Mouse (Mus musculus): ENCODE measurements around the gene Cdca4. TPM values are rescaled to one million over a fixed set of nuclear protein-coding genes. Genes with fewer than 3 reads are reported as not detected.

Cdca4 gene
- total RNA-seq, 2 experiments from 2014 or later, result 11.5 TPM

GRCm38 (mm10) chr12:112808212-112808586, 21.0 kb downstream of the Cdca4 start:
- intact Hi-C loops (cut with DNase I), result no loop called here

GRCm38 (mm10) chr12:112807796-112808195, 21.4 kb downstream of the Cdca4 start:
- DNase-seq (ENCODE audit: extremely low spot score in 1 of 2, low spot score in 2 of 2), result no peak
- intact Hi-C loops (cut with DNase I), result no loop called here

More at GRCm38 (mm10) chr12:112808212-112808586, 21.0 kb downstream of the Cdca4 start:
- no peak for DNase-seq (ENCODE audit: extremely low spot score in 1 of 2, low spot score in 2 of 2)

DNA sequence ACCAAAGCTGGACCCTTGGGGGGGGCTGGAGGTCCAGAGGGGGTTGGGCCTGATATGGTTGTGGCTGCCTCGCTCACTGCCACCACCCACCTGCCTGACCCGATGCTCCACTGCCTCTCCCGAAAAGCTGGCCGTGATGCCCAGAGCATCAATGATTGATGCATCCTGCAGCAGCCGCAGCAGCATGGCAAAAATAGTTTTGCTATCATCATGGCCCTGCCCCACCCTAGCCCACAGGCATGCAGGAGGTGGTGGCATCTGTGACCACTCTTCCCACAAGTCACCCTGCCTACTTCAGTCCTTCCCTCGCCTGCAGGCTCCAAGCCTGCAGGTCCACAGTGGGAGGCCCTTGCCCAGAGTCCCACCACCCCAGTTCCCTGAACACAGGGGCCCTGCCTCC, 23.2 kb downstream of the Cdca4 start:
- no peak for DNase-seq (ENCODE audit: extremely low spot score in 1 of 2, low spot score in 2 of 2)
- intact Hi-C loops (cut with DNase I), result no loop called here

DNA sequence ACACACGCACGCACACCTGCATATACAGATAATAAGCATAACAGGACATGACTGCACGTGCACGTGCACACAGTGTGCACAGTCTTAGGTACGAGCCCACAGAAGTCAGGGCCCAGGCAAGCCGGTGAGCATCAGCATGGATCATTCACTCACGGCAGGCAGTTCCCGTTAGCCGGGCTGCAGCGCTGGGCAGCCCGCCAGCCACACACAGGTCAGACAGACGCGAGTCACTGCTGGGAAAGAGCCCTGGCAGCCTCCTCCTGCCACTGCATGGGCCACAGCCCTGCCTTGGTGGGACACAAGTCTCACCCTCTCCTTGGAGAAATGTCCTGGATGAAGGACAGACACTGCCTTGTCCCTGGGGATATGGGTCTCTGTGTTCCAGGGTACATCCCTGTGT, 25.2 kb downstream of the Cdca4 start:
- intact Hi-C loops (cut with DNase I), result no loop called here

GRCm38 (mm10) chr12:112802917-112803316, 26.3 kb downstream of the Cdca4 start:
- no peak for DNase-seq (ENCODE audit: extremely low spot score in 1 of 2, low spot score in 2 of 2)
- intact Hi-C loops (cut with DNase I), result no loop called here

More for the DNA sequence above, 25.2 kb downstream of the Cdca4 start:
- no peak for DNase-seq (ENCODE audit: extremely low spot score in 1 of 2, low spot score in 2 of 2)

DNA sequence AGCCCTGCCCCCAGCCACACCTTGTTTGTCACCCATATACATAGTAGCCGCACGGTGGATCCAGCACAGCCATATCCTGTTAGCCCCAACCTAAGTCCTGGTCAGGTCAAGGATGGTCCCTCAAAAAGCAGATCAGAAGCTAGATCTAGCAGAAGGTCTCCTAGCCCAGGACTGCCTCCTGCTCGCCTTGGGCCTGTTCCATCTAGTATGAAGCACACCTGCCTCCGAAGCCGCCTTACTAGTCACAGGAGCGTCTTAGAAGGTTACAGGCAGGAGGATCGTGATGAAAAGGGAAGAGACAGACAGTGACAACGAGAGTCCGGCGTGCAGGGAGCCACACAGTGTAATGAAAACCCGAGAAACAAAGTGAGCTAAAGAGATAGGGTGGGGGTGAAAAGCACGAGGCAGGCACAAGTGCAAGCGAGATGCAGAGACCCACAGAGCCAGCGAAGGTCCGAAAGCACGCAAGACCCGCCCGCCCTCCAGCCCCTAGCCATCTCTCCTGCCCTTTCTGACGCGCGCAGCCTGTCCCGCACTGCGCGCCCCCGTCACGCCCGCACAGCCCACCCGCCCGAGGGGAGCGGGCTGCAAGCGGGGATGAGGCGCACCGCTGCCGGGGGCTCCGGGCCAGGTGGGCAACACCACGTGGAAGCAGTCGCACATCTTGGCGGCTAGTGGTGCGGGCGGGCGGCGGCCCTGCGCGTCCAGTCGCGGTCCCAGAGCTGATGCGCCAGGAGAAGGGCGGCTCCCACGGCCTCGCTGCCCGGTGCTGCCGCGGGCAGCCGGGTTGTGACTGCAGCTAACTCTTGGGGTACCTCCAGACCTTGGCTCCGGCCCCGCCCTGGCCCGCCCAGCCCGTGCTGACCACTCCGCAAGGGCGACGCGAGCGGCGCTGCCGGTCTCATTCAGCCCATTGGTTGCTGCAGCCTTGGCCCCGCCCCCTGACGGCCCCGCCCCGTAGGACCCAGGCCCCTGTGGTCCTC, 27.1 kb downstream of the Cdca4 start, which contains the start of gene Ahnak2:
Ahnak2 (minus strand) TSS at position 794 of the 983 bp plus-strand sequence.
- peak in 1 of 2 experiments; percentile 75 for DNase-seq (ENCODE audit: extremely low spot score in 1 of 2, low spot score in 2 of 2)
- intact Hi-C loops (cut with DNase I), result no loop called here

DNA sequence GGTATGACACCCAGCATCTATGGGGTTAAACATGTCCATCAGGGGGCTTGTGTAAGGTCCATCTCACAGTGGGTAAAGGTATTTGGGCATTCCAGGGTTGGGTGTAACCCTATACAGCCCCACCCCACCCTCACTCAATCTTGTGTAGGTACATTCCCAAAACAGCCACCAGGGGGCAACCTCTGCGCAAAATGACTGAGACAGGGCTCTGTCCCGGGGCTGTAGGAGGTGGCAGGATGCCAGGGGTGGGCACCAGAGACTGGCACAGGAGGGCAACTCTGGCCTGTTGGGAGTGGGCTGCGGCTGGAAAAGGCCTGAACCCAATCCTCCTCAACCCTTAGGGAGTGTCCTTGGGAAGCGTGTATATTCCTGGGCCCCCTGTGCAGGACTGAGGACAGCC, 28.7 kb downstream of the Cdca4 start:
- intact Hi-C loops (cut with DNase I), result no loop called here
- DNase-seq (ENCODE audit: extremely low spot score in 1 of 2, low spot score in 2 of 2), result peak in 1 of 2 experiments; percentile 83

DNA sequence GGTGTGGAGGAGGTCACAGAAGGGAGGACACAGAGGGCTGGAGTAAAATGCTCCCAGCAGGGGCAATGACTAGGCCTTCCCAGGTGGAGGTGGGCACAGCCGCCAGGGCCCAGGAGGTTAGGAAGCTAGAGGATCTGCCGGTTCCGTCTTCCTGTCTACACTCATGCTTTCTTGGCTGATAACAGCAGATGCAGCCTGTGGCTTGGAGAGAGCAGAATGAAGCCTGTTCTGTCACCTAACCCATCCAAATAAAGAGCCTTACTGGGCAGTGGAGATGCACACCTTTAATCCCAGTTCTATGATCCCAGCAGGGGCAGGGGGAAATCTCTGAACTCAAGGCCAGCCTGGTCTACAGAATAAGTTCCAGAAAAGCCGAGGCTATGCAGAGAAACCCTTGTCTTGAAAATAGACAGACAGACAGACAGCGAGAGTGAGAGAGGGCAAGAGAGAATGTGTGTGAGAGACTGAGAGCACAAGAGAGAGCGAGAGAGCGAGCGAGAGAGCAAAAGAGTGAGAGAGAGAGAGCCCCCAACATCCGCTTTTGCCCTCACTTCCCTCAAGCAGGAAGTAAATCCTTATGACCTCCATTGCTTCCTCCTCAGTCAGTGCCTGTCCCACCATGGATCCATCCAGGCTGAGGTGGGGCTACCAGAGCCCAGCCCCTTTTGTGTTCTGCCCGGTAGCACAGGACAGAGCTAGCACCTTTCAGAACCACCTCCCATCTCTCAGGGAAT, 29.8 kb downstream of the Cdca4 start:
- intact Hi-C loops (cut with DNase I), result loop anchor here (10.0 kb wide), 1 partner anchor 45 kb away; no protein-coding TSS in a partner anchor
- DNase-seq (ENCODE audit: extremely low spot score in 1 of 2, low spot score in 2 of 2), result no peak

- DNase-seq (ENCODE audit: extremely low spot score in 1 of 2, low spot score in 2 of 2), result no peak
- intact Hi-C loops (cut with DNase I), result loop anchor here (10.0 kb wide), 1 partner anchor 46 kb away; no protein-coding TSS in a partner anchor
Measured at GRCm38 (mm10) chr12:112798716-112799115, 30.5 kb downstream of the Cdca4 start.

GRCm38 (mm10) chr12:112798332-112798681, 30.9 kb downstream of the Cdca4 start:
- intact Hi-C loops (cut with DNase I), result loop anchor here (10.0 kb wide), 1 partner anchor 46 kb away; no protein-coding TSS in a partner anchor
- DNase-seq (ENCODE audit: extremely low spot score in 1 of 2, low spot score in 2 of 2), result peak in 1 of 2 experiments; percentile 39

- intact Hi-C loops (cut with DNase I), result loop anchor here (10.0 kb wide), 1 partner anchor 47 kb away; no protein-coding TSS in a partner anchor
- DNase-seq (ENCODE audit: extremely low spot score in 1 of 2, low spot score in 2 of 2), result peak in 1 of 2 experiments; percentile 84
Measured at GRCm38 (mm10) chr12:112797672-112798331, 31.4 kb downstream of the Cdca4 start.

- intact Hi-C loops (cut with DNase I), result loop anchor here (10.0 kb wide), 1 partner anchor 48 kb away; no protein-coding TSS in a partner anchor
- DNase-seq (ENCODE audit: extremely low spot score in 1 of 2, low spot score in 2 of 2), result no peak
Measured at GRCm38 (mm10) chr12:112796551-112797510, 32.4 kb downstream of the Cdca4 start.

GRCm38 (mm10) chr12:112795466-112796104, 33.6 kb downstream of the Cdca4 start:
- intact Hi-C loops (cut with DNase I), result loop anchor here (10.0 kb wide), 1 partner anchor 49 kb away; no protein-coding TSS in a partner anchor
- DNase-seq (ENCODE audit: extremely low spot score in 1 of 2, low spot score in 2 of 2), result no peak

DNA sequence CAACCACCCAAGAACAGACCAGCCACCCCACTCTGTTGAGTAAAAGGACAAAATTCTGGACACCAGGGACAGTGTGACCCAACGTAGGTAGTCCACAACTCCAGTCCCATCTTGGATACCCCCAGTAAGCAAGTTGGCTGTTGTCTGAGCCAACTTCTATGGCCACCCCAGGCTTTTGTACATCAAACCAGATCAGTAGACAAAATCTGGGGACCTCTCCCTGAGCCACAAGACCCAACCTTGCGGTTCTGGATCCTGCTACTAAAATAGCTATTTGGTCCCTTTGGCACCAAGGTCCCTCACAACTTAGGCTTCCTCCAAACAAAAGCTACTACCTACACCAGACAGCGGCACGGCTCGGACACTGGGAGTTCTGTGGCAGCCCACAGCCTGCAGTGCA, 34.2 kb downstream of the Cdca4 start:
- no peak for DNase-seq (ENCODE audit: extremely low spot score in 1 of 2, low spot score in 2 of 2)
- intact Hi-C loops (cut with DNase I), result loop anchor here (10.0 kb wide), 1 partner anchor 50 kb away; no protein-coding TSS in a partner anchor

DNA sequence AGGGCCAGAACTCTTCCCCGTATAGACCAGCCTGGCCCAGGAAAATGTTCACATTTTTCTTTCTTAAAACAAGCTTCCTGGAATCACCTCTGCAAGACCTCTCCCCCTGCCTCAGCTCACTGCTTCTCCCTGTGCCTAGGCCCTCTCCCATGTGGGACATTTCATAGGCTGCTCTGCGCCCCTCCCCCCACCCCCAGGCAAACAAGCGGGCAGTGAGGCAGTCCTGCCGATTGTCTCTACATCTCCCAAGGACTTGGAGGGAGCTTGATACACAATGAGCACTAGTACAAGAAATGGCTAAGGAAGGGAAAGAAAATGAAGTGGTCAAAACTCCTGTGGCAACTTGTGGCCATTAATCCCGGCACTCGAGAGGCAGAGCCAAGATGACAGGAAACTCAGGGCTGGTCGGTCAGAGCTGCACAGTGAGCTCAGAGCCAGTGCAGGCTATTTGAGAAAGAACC, 34.8 kb downstream of the Cdca4 start:
- intact Hi-C loops (cut with DNase I), result loop anchor here (10.0 kb wide), 1 partner anchor 50 kb away; no protein-coding TSS in a partner anchor
- no peak for DNase-seq (ENCODE audit: extremely low spot score in 1 of 2, low spot score in 2 of 2)

DNA sequence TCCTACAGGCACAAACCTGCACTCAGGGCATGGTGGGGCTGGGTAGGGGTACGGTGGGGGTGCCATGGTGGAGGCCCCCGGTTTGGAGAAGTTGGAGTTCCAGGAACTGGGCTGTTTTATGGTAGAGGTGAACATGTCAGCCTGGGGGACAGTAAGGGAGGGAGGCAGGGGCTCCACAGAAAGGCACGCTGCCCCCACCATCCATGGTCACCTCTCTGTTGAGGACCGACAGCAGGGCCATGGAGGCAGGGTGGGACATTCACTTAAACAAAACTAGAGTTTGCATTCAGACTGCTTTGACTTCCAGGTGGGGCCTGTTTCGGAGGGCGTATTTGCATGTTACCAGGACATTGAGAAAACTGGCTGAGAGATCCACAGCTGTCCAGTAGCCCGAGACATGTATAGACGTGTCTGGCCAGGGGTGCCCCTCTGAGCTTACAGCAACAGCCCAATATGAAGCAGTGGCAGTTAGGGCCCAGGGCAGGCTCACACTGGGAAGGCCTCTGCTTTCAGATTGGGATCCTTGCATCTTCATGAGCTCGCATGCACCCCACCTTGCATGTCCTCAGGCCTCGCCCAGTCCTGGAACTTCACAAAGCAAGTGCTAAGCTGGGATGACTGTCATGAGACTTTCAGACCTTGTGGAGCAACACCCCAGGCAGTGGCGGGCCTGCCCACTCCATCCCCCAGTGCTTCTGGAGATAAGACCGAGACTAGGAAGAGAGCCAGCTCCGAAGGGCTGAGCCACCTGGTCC, 35.4 kb downstream of the Cdca4 start:
- intact Hi-C loops (cut with DNase I), result loop anchor here (10.0 kb wide), 1 partner anchor 51 kb away; no protein-coding TSS in a partner anchor

More for the DNA sequence above, 35.4 kb downstream of the Cdca4 start:
- no peak for DNase-seq (ENCODE audit: extremely low spot score in 1 of 2, low spot score in 2 of 2)
